Mouse (Mus musculus) olfactory bulb, adult 2 months (tissue): ENCODE data around the gene Npnt.

Experiments
- CTCF ChIP-seq: fragments of 200-500 bp; IDR thresholded peaks from 2 replicates; pipeline ENCODE4 v1.5.1; 2012; ENCODE audit warnings: low read depth, mild to moderate bottlenecking, low read length, moderate library complexity; ENCODE audit not compliant: insufficient read depth
- POLR2A ChIP-seq: fragments of 200-500 bp; IDR thresholded peaks from 2 replicates; pipeline ENCODE4 v1.6.1; 2012; ENCODE audit warnings: mild to moderate bottlenecking, low read depth, low read length, moderate library complexity; ENCODE audit not compliant: insufficient read depth

DNA sequence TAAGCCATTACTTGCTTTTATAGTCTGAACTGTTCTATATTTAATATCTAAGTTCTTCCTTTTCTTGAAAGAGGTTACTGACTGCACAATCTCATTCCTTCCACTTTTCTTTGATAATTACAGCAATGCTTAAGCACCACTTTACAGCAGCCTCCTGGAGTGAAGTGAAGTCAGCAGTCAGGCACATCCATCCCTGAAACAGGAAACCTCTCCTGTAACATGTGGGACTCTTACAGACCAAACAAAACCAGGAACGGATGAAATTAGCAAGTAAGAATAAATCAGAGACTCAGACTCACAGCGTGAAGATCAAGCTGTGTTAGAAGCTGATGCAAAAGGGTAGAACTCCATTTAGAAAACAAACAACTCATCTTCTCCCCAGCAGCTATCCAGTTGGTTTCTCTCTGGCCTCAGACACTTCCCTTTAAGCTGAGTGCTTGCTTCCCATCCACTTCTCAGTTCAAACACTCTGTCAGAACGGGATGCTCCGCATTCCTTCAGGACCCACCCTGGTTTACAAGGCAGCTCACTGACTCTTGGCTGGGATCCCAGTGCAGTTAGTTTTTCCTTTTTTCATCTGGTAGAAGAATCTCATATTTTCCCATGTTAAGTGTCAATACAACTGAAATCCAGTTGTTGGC is 33.9 kb upstream of the Npnt start:
- TF ChIP-seq POLR2A (no peak), CTCF (no peak)
